Mouse (Mus musculus) 3134 (cell line): ENCODE measurements around the gene Ireb2.
"Not testable (repeated sequence)": the region's sequence is repeated elsewhere in the genome, so short reads cannot be mapped to it uniquely, and the experiment has no call there.

Source experiments
- DNase-seq: peaks from one replicate; pipeline ENCODE4 v3.0.0-alpha.2; 2011; ENCODE audit warnings: low spot score; ENCODE audit not compliant: insufficient read length; ENCODE audit errors: extremely low read depth

Ireb2 gene

DNA sequence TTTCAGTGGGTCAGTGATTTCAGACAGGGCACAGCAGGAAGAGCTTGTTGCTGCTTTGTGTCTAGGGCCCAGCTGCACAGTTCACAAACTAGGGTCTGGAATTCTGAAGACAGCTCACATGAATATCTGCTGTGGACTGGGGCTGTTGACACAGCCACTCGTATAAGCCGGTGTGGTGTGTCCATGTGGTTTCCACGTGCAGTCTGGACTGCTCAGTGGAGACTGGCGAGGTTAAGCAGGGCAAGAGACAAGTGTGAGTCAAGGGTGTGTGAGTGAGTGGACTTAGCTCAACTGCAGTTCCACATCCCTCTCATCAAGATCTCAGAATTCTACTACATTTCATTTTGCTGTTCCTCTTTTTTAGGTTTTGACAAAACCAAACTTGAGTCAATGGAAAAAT lies 28.5 kb downstream of the Ireb2 start:
- DNase-seq, result no peak

DNA sequence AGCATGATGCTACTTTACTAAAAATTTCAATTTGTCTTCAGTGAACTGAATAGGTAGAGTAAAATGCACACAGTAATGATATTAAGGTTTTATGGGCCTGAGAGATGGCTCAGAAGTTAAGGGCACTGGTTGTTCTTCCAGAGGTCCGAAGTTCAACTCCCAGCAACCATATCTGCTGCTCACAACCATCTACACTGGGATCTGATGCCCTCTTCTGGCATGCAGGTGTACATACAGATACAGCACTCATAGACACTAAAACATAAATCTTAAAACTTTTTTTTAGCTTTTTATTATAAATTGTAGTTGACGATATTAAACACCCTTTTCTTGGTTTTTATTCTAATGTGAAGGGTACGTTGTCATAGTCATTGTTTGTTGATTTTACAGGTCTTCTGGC lies 33.5 kb downstream of the Ireb2 start:
- DNase-seq, result no peak

DNA sequence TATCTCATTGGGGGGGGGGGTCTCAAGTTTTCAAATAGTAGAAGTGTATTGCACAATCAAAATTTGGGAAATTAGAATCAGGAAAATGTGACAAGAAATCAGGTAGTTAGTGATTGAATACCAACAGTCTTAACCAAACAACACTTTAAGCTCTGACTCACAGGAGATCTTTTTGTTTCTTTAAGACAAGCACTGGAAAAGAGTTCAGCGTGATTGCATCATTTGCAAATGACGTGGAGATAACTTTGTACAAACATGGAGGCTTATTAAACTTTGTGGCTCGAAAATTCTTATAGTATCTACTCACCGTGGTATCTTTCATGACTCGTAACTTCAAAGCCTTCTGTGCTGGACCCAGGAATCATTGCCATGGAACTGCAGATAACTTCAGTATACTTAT lies 45.9 kb downstream of the Ireb2 start:
- DNase-seq, result no peak

DNA sequence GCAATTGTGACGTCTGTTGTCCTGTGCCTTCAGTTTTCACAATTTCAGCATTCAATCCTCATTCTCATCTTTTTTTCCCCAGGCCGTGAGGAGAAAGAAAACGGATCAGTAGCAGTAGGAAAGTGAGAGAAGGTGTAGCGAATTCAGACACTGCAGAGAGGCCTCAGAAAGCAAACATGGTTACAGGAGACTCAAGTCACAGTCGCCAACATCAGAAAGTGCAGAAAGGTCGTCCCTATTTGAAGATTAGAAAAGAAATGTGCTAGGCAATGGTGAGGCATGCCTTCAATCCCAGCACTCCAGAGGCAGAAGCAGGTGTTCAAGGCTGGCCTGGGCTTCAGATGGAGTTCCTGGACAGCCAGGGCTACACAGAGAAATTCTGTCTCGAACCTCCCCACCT lies 52.0 kb downstream of the Ireb2 start:
- DNase-seq, result no peak

DNA sequence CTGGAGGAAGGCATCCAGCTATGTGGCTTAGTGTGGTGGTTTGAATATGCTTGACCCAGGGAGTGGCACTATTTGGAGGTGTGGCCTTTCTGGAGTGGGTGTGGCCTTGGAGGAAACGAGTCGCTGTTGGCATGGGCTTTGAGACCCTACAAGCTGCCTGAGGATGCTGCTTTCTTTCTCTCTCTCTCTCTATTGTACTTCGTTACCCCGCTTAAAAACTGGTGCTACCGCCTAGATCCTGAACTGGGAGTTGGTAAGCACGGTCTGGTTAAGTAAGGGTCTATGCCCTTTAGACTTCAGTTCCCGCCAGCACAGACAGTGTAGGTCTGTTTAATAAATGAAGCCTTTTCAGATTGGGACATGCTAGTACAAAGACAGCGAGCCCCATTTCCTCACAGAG lies 52.8 kb downstream of the Ireb2 start:
- no peak for DNase-seq

DNA sequence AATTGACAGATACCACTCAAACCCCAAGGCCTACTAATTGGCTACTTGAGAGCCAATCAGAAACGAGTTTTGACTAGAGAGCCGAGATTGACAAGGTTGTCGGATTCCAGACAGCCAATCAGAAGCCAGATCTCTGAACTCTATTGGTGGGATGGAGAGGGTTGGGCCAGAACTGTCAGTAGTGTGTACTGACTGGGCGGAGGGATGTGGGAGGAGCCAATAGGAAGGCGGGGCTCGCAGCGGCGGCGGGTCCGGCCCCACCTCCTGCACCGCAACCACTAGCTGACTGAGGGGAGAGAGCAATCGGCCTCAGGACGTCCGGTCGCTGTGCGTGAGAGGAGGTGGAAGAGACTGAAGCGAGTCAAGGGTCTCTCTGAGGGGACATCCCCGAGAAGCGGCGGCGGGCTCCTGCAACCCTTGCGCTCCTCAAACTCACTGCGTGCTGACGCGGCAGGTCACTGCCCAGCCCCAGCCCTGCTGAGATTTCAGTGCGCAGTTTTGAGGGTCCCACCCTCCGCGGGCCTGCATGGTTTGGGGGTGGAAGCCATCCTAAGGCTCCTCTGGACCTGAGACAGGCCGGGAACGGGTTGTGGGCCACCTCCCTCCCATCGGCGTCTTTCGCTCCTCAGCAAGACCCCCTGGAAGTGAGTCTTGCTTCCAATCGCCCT lies 53.6 kb downstream of the Ireb2 start, which contains the start of gene Hykk:
Gene Hykk (plus strand): TSS at position 274 of the 668 bp plus-strand sequence.
- peak; percentile 5 for DNase-seq

DNA sequence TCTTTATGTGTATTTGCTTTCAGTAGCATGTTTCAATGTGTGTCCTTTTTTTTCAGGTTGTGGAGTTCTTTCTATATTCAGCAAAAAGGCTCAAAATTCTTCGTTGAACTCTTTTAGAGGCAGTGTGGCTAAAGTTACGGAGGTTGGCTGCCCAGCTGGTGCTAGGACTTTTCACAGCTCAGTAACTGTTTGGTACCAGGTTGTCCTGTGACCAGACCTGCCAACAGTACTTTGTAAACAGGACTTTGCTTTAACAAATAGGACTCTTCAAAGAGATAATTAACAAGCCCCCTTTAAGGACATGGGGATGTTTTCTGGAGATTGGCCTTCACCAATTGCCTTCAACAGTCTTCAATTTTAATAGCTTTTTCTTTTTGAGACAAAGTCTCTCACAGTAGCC lies 54.6 kb downstream of the Ireb2 start:
- no peak for DNase-seq

DNA sequence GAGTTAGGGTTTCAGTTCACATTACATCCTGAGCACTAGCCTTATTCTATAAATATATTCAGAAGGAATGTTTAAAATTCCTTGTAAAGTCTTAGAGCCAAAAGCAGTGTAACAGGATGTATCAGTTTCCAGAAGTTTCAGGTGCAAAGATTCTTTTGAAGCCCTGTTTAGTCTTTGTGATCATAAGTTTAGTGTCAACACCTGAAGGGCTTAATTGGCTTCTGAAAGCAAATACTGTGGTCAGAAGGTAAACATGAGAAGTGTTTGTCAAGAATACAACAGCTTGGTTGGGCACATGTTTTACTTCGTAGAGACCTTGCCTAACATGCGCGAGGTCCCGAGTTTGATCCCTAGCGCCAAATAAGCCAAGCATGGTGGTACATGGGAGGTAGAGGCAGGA lies 55.2 kb downstream of the Ireb2 start:
- no peak for DNase-seq

DNA sequence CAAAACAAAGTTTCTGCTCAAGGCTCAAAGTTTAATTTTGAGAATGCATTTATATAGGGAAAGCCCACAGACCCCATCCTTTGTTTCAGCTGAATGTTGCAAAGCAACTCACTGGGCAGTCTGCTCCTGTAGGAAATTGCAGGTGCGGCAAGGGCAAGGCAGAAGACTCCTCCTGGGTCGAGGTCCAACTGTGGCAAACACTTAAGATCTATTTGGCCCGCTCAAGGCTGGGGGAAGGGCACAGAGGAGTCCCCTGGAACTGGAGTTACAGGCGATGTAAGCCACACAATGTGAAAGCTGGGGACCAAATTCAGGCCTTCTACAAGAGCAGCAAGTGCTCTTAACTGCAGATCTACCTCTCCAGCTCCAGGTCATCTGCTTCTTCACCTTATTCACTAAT lies 56.4 kb downstream of the Ireb2 start:
- DNase-seq, result no peak

DNA sequence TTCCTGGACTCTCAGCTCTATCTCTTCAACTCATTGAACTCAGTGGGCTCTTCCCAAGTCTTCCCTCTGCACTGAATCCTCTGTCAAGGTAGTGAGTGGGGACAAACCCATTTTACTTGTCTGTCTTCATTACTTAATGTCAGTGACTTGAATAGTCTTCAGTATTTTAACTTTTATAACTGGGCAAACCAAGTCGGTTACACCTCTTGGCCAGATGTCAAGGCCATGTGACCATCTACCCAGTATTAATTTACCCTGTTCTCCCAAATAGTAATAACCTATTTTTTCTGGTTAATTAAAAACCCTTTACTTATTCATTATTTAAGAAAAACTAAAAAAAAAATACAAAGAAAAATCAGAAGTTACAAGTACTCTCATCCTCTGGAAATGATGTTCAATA lies 67.2 kb downstream of the Ireb2 start:
- DNase-seq, result no peak

DNA sequence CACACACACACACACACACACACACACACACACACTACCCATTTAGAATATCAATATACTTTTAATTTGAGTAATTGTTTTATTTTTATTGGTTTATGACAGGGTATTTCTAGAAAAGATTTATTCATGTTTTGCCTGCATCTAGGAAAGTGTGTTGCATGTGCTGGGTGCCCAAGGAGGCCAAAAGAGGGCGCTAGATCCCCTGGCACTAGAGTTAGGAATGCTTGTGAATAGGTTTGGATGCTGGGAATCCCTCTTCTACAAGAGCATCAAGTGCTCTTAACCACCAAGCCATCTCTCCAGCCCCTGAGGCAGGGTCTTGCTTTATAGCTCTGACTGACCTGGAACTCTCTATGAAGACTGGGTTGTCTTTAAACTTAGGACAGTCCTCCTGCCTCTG lies 68.2 kb downstream of the Ireb2 start:
- DNase-seq, result no peak

DNA sequence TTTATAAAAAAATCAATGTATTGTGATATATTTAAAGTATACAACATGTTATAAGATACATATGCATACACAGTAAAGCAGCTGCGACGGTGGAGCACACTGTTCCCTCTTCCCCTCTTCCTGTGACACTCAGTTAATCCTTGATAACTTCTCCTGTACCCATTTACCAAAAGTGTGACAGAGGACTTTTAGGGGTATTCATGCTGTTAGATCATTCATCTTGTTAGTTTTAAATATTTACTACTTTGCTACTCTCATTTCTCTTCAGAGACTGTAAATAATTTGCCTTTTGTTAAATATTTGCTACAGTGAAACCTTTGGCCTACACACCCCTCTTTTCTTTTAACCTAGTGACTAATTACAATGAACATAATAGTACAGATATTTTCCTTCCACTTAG lies 68.8 kb downstream of the Ireb2 start:
- DNase-seq, result no peak

DNA sequence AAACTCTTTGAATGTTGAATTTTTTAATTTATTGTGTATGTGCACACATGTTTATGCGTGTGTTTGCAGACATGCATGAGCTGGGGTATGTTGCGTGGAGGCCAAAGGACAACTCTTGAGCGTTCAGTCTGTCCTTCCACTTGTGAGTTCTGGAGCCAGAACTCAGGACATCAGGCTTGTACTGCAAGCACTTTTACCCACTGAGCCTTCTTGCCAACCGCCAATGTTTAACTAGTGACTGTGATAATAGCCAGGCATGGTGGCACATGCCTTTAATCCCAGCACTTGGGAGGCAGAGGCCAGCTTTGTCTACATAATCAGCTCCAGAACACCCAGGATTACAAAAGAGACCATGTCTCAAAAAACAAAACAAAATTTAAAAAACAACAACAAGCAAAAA lies 78.5 kb downstream of the Ireb2 start:
- DNase-seq, result no peak

DNA sequence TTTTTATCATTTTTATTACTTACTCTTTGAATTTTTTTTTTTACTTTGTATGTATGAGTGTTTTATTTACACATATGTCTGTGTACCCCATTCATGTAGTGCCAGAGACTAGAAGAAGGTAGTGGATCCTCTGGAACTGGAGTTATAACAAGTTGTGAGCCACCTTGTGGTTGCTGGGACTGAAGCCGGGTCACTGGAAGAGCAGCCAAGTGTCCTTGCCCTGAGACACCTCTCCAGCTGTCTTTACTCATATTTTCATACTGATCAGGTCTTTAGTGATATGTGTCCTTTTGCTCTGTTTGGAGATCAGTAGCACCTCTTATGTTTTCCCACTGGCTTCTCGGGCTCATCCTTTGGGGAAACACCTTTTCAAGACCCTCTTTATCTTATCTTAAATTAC lies 80.9 kb downstream of the Ireb2 start:
- DNase-seq, result no peak

DNA sequence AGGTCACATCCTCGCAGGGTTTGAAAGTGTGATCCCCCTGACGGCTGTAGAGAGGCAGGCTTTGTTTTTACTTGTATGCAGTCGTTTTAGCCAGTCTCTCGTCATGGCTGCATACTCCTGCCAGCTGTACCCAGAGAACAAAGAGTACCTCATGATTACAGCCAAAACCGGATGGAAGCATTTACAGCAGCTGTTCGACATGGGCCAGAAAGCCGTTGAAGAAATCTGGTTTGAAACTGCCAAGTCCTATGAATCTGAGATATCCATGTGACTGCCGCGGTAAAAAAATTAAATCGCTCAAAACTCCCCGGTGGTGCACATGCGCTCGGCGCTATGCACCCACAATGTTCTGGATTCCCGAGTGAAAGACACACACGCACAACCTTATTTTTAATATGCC lies 82.7 kb downstream of the Ireb2 start:
- no peak for DNase-seq

DNA sequence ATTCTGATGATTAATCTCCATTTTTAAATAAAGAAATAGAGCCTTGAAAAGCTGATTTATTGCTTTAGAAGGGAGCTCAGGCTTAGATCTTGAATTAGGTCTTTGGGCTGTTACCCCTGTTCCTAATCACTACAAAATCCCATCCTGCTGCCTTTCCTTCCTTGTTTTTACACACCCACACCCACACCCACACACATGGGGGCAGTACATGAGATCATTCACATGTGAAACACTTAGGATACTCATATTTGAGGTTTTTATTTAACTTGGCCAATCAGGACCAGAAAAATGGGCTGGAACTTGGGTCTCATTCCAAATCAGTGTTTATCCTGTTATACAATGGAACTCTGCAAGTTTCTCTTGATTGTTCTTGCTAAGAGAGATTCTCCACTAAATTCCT lies 85.9 kb downstream of the Ireb2 start:
- no peak for DNase-seq

DNA sequence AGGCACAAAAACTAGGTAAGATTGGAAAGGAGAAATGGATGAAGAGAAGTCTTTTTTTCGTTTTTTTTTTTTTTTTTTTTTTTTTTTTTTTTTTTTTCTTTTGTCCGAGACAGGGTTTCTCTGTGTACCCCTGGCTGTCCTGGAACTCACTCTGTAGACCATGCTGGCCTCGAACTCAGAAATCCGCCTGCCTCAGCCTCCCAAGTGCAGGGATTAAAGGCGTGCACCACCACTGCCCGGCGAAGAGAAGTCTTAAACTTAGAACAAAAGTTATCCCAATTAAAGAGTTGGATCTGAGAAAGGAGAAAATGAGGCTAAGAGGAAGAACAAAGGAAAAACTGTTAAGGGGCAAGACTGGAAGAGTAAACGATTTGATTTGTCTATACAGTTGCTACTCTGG lies 86.6 kb downstream of the Ireb2 start:
- not testable (repeated sequence) for DNase-seq

DNA sequence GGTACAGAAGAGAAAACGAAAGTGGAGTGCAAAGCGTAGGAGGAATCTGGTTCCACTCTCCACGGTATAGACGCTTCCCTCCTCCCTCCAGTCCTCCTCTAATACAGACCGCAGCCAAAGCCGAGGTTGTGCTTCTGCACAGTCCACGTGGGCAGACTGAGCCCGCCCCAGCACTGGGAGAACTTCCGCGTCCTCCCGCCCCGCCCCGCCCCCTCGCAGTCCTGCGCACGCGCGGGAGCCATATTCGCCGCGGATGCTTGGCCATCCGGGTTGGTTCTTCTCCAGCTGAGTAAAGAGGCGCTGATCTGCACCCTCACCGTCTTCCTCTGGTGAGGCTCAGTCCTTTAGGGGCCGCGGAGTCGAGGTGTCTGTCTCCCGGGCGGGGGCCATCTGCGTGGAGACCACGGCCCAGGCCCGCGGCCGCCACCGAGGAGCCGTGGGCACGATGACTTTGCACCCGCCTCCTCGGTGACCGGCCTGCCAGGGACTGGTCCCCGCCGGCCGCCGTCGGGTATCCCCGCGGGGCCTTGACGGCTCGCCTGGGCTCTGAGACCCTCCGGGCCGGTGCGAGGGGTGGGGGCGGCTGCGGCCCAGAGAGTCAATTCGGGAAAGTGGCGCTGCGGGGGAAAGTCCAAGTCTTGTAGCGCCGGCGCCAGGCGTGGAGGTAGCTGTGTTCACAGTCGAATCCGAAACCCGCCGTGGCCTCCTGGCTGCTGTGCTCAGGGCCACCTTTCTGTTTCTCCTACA lies 87.2 kb downstream of the Ireb2 start, which contains the start of the genes Psma4 and AY074887:
Gene Psma4 (plus strand): TSS at position 216 of the 747 bp plus-strand sequence.
Gene AY074887 (minus strand): TSS at position 424 of the 747 bp plus-strand sequence.
- DNase-seq, result peak; percentile 89

DNA sequence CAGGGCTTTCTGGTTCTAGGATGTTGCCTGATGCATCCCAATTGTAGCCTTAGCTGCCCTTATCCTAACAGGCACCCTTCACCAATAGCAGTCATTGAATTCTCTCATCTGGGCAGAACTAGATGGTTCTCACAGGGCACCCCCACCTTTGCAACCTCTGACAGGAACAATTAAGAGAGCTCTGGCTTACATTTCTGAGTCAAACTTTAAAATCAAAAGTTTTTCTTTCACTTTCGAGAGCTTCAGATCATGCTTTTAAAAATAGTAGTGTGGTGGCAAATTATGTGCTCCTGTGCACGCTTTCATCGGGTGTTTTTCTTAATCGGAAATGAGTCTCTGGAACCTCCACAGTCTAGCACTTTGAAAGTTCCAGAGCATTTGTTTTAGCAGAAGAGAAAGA lies 97.5 kb downstream of the Ireb2 start:
- no peak for DNase-seq
